Mouse (Mus musculus) ZHBTc4 (cell line): ENCODE measurements around the gene Hs2st1.
A peak's percentile ranks its signal among the peaks of the same experiment; 100 is the strongest.

Experiments used
- DNase-seq: peaks from one replicate; pipeline ENCODE4 v3.0.0-alpha.2; 2011; ENCODE audit warnings: low read depth, low spot score

Hs2st1 gene

GRCm38 (mm10) chr3:144437871-144438398 is 132.0 kb downstream of the Hs2st1 start:
- DNase-seq: no peak

GRCm38 (mm10) chr3:144436076-144436475 is 133.9 kb downstream of the Hs2st1 start:
- peak; percentile 26 for DNase-seq

DNA sequence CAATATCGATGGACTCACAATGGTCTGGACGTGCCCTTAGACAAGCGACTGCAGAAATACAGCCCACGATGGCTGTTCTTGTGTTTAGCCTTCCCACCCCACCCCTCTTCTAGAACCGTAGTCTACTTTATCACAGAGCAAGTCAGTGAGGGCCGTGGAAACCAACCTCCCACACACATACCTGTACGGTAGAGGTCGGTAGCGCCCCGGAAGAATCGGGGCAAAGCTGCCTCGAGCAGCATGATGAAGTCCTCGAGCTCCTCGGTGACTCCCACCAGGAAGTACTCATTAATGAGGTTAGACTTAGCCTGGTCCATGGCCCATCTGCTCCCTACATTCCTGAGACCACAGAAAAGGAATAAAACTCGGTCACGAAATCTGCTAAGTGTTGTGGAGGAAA is 134.7 kb downstream of the Hs2st1 start:
- DNase-seq: peak; percentile 28

GRCm38 (mm10) chr3:144434276-144434675 is 135.7 kb downstream of the Hs2st1 start:
- DNase-seq: peak; percentile 53

DNA sequence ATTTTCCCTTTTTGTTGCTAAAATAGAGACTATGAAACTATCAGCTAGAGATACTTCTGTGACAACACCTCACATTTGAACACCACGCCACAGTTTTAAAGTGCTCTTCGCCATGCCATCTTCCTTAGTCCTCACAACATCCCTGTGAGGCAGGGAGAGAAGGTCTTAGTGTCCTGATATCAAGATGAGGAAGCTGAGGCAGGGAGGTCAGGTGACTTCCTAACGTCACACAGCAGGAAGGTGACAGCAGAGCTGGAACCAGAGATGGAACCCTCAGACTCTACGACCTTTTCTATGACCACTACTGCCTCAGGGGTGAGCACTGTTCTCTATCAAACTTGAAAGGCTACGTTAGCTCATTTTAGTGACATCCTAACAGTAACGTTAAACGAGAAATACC is 136.9 kb downstream of the Hs2st1 start:
- no peak for DNase-seq

- DNase-seq: no peak
These were observed 137.8 kb downstream of the Hs2st1 start for GRCm38 (mm10) chr3:144432143-144432577.

- DNase-seq: no peak
These were observed 141.2 kb downstream of the Hs2st1 start for GRCm38 (mm10) chr3:144428514-144429431.

DNA sequence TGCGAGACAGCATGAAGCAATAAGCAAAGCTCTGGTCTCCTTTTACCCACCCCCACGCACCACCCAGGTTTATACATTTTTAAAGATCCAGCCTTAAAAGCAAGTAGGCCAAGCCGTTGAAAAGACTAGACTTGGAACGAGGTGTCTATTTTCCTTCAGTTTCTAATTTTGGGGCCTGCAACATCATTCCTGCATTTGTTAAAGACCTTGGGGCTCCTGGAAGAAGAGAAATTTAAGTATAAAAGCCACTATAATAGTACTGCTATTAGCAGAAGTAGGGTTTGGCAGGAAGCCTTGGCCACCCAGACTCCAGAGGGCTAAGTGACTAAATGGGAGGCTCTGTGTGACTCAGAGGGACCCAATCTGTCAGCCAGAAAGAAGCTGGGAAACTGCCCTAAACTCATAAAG is 144.9 kb downstream of the Hs2st1 start:
- DNase-seq: no peak

DNA sequence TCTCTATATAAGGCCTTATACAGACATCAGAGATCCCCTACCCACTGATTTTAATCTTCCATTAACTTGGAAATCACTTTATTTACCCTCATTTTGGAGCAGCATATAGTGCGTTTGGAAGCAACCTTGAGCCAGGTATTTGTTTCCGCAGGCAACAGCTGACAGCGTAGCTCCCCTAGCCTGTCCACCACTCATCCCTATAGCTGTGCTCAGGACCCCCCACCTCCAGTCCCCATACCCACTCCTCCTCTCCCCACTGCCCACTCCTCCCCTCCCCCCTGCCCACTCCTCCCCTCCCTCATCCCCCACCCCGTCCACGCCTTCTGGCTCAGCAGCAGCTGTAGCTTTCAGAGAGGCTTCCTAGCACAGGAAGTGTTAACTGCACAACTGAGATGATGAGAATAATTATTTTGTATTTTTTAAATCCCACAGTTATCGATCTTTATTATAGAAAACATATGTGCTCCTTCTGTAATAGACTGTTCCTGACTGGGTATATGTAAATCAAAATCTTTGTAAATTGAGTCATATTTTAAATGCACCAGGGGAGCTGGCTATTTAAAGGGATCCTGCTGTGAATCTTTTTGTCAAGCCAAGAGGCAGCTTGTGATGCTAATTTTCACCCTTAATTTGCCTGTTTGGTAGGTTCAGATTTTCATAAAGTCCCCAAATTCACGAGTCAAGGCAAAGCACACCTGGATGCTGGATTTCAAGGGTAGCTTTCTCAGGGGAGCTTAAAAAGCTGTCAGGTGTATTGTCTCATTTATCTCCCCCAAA is 148.4 kb downstream of the Hs2st1 start:
- no peak for DNase-seq

- peak; percentile 64 for DNase-seq
These were observed 156.2 kb downstream of the Hs2st1 start for GRCm38 (mm10) chr3:144413821-144414220.

GRCm38 (mm10) chr3:144412538-144413272 is 157.3 kb downstream of the Hs2st1 start:
- peak; percentile 95 for DNase-seq

DNA sequence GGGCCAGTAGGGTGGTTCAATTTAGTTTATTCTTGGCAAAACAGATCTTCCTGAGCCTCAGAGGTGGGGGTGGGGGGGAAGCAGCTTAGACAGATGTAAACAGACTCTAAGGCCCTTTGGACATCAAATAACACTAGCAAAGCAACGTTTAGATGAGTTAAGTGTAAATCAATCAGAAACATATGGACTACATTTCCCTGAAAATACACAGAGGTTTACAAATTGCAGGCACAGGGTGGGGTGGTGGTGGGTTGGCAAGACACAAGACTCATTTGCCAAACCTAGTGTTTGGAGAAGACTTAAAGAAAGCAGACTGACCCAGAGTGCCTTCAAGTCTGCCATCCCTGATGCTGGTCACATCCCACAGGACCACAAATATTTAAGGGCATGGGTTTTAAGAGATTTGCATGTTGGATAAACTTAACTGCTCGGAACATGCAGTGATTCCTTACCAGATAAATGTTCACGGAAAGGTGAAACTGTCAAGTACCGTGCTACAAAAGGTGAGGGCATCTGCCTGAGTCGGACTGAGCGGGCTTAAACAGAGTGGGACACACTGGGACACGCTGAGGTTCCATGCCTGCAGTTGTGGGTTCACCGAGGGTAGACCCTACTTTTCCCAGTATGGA is 158.2 kb downstream of the Hs2st1 start:
- DNase-seq: no peak

- peak; percentile 72 for DNase-seq
These were observed 158.9 kb downstream of the Hs2st1 start for GRCm38 (mm10) chr3:144411051-144411542.

DNA sequence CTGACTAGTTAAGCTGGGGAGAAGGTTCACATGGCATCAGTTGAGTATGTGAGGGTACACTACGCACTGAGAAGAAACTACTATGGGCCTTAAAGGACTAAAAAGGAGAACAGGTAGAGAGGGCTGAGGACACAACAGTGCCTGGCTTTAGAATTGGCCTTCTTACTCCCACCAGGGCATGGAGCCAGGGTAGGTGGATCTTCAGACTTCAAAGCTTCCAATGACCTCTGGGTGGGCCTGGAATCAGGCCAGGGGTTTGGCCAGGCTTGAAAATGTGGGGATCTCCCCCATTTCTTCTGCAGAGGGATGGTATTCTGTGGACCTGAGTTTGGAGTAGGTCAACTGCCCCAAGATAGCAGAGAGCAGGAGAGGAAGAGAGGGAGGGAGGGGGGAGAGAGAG is 161.0 kb downstream of the Hs2st1 start:
- DNase-seq: no peak

- DNase-seq: no peak
These were observed 164.7 kb downstream of the Hs2st1 start for GRCm38 (mm10) chr3:144405331-144405730.

- no peak for DNase-seq
These were observed 168.7 kb downstream of the Hs2st1 start for GRCm38 (mm10) chr3:144401292-144401691.

DNA sequence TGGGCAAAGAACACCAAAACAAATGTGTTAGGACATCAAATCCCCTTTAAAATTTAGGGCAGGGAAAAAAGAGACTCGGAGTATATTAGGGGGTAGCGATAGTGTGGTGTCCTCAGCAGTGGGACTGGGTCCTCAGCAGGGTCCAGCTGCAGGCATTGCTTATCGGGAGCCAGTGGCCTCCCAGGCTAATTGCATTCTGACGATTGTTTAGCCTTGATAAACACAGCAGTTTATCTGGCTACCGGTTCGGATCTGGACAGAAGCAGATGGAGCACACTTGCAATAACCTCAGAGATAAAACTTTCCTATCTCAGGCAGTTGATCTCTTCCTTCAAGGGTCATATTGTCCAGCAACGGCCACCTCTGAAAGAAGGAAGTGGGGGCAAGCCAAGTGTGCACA is 169.1 kb downstream of the Hs2st1 start:
- DNase-seq: no peak

DNA sequence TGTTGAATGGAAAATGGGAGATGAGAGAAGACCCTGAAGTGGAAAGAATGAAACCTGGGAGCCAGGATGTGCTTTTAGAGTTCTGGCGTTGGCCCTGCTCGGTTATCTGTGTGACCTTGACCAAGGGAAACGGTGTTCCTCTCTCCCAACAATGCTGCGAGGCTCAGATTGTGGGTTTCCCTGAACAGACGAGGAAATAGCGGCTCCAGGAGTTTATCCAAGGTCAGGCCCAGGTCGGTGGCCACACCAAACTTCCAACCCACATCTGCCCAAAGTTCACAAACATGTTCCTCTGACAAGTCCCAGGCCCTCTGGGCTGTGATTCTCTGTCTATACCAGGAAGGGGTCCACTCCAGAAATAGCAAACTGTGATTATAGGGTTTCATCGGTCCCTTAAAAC is 169.6 kb downstream of the Hs2st1 start:
- DNase-seq: no peak

- DNase-seq: peak; percentile 84
These were observed 170.5 kb downstream of the Hs2st1 start for GRCm38 (mm10) chr3:144399358-144400096.

DNA sequence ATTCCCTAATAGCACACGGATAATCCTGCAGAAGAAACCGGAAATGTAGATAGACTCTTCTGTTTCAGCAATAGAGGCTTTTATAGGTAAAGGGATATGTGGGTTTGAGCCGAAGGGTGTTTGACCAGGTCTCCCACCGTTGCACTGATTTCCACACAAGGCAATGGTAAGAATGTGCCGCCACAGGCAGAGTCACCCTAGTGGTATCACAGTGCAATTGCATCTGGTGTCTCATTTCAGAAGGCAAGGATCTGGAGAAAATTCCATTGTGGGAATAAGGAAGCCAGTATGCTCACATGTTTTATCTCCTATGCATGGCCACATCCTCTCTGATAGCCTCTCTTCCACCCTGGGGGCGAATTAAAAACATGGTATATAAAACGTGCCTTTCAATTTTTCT is 171.8 kb downstream of the Hs2st1 start:
- peak; percentile 76 for DNase-seq
